ENCODE assay signal across 27 mouse cellular contexts in the genomic region with DNA sequence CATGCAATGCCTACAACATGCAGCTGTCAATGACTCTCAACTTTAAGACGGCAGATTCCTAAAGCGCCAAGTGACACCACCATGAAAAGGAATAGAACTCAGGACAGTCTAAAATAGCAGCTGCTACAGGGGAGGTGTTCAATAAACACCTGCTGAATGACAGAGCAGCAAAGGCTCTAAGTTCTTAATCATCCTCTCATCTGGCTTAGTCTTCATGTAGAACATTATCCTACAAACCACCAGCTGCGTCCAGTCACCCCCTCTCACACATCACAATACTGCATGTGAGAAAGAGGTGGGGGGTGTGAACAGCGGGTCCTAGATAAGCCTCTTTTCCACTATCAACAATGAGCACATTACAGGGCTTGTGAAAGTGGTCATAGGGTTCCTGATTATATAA. TPM values are rescaled to one million over a fixed set of nuclear protein-coding genes. Genes with fewer than 3 reads are reported as not detected.
DNase-seq lines count a peak whose midpoint lies in the region; ATAC-seq lines count a peak whose summit lies in the region.
"Had no signal": no experiment of that assay in that cellular context is flagged by ENCODE, and none has a peak within 500 bp of the region (broad histone marks: within the 10 kb centered on the region; RNA-seq: fewer than 3 reads in every experiment).

No protein-coding gene starts in this region.

- H3K27me3 ChIP-seq in limb, embryonic 13.5 days = no peaks in the 10 kb centered on the region
- no peaks in the 10 kb centered on the region for H3K27me3 ChIP-seq in limb, embryonic 10.5 days (ENCODE audit: low read depth, poor library complexity, severe bottlenecking)
- H3K27me3 ChIP-seq in liver, embryonic 15.5 days = no peaks in the 10 kb centered on the region
- H3K27me3 ChIP-seq: forebrain, embryonic 15.5 days; hindbrain, embryonic 13.5 days; intestine, embryonic 15.5 days had no signal

- H3K9ac ChIP-seq in limb, embryonic 13.5 days = no peak overlapping the region
- H3K9ac ChIP-seq in liver, embryonic 15.5 days = no peak overlapping the region
- H3K9ac ChIP-seq: forebrain, embryonic 15.5 days; hindbrain, embryonic 13.5 days; intestine, embryonic 15.5 days had no signal

- intact Hi-C loops in left cerebral cortex, postnatal 25 days (cut with DNase I) = no loop called here

- no peak overlapping the region for H3K4me2 ChIP-seq in limb, embryonic 13.5 days (replicated peaks)
- peak overlapping the region; percentile 7; the same call in 1 of the 2 replicates for H3K4me2 ChIP-seq in liver, embryonic 15.5 days
- H3K4me2 ChIP-seq: forebrain, embryonic 15.5 days; hindbrain, embryonic 13.5 days; intestine, embryonic 15.5 days had no signal

- peak; percentile 32; the same call in 1 of the 2 replicates for ATAC-seq in limb, embryonic 13.5 days (ENCODE audit: low FRiP score, low read depth)
- ATAC-seq in liver, embryonic 15.5 days (ENCODE audit: insufficient read depth) = peak; percentile 85
- no peak for ATAC-seq in cerebellum, adult (ENCODE audit: insufficient number of reproducible peaks, low FRiP score, low TSS enrichment)
- ATAC-seq: forebrain, embryonic 15.5 days; intestine, embryonic 15.5 days had no signal

- H3K36me3 ChIP-seq in limb, embryonic 13.5 days = peaks cover 72% of the 10 kb centered on the region
- peaks cover 76% of the 10 kb centered on the region for H3K36me3 ChIP-seq in limb, embryonic 10.5 days
- H3K36me3 ChIP-seq in liver, embryonic 15.5 days (replicated peaks) = peaks cover 74% of the 10 kb centered on the region

- 93% methylated on average over 4 of the region's 4 CpGs for WGBS in limb, embryonic 13.5 days
- 93% methylated on average over 4 of the region's 4 CpGs for WGBS in limb, embryonic 10.5 days
- 46% methylated on average over 4 of the region's 4 CpGs for WGBS in liver, embryonic 15.5 days (ENCODE audit: insufficient replicate concordance)

- H3K9me3 ChIP-seq in limb, embryonic 13.5 days = no peaks in the 10 kb centered on the region
- no peaks in the 10 kb centered on the region for H3K9me3 ChIP-seq in limb, embryonic 10.5 days (replicated peaks)
- H3K9me3 ChIP-seq in liver, embryonic 15.5 days (replicated peaks) = no peaks in the 10 kb centered on the region
- H3K9me3 ChIP-seq: forebrain, embryonic 15.5 days; hindbrain, embryonic 13.5 days; intestine, embryonic 15.5 days had no signal

- no peak overlapping the region for H3K4me3 ChIP-seq in limb, embryonic 13.5 days
- no peak overlapping the region for H3K4me3 ChIP-seq in limb, embryonic 10.5 days
- H3K4me3 ChIP-seq in liver, embryonic 15.5 days (replicated peaks) = no peak overlapping the region
- H3K4me3 ChIP-seq: forebrain, embryonic 15.5 days; hindbrain, embryonic 13.5 days; intestine, embryonic 15.5 days had no signal

- H3K4me1 ChIP-seq in limb, embryonic 13.5 days = peaks cover 13% of the 10 kb centered on the region
- peaks cover 4% of the 10 kb centered on the region; the same call in 1 of the 2 replicates for H3K4me1 ChIP-seq in limb, embryonic 10.5 days
- peaks cover 78% of the 10 kb centered on the region for H3K4me1 ChIP-seq in liver, embryonic 15.5 days (replicated peaks)

- no peak for DNase-seq in limb, embryonic 10.5 days (ENCODE audit: low spot score)
- peak; percentile 9 for DNase-seq in induced T-regulatory cell, adult 2 months (ENCODE audit: low read depth)
- DNase-seq in left cerebral cortex, postnatal 25 days (ENCODE audit: low spot score in 2 of 2) = no peak
- no peak for DNase-seq in adrenal gland, postnatal 10 days
- DNase-seq: adrenal gland, adult 8-10 months; lung, postnatal 10 days; midbrain, embryonic 14.5 days; thymus, adult 18-20 months; thymus, postnatal 4 days had no signal

- no peak overlapping the region for H3K27ac ChIP-seq in limb, embryonic 13.5 days
- no peak overlapping the region for H3K27ac ChIP-seq in limb, embryonic 10.5 days
- peak overlapping the region; percentile 81 for H3K27ac ChIP-seq in liver, embryonic 15.5 days (replicated peaks)
- H3K27ac ChIP-seq: hindbrain, embryonic 13.5 days; intestine, embryonic 15.5 days had no signal

RNA-seq across cellular contexts. Expression of a gene that starts 11.2 kb away (rescaled TPM):
- 20.3 and 21.8 TPM in 2 replicates for polyA plus RNA-seq in limb, embryonic 13.5 days (2015; fragmentation: Nextera tagmentation; extraction: Ambion mirVana)
- polyA plus RNA-seq in limb, embryonic 10.5 days (2016; fragmentation: Nextera tagmentation; extraction: Ambion mirVana) = 11.2 and 11.9 TPM in 2 replicates
- polyA plus RNA-seq in liver, embryonic 15.5 days (2015; fragmentation: Nextera tagmentation; extraction: Ambion mirVana) = 10.7 and 11.3 TPM in 2 replicates
- total RNA-seq in left cerebral cortex, postnatal 25 days (2021) = 10 to 100 TPM; 13.8 to 13.9 TPM
- total RNA-seq in adrenal gland, postnatal 10 days (2021) = 10 to 100 TPM; 14.4 to 19.3 TPM

RNA-seq across cellular contexts. Expression of a gene that starts 13.6 kb away (rescaled TPM):
- not detected in 2 replicates for polyA plus RNA-seq in limb, embryonic 13.5 days (2015; fragmentation: Nextera tagmentation; extraction: Ambion mirVana)
- not detected in 2 replicates for polyA plus RNA-seq in limb, embryonic 10.5 days (2016; fragmentation: Nextera tagmentation; extraction: Ambion mirVana)
- polyA plus RNA-seq in liver, embryonic 15.5 days (2015; fragmentation: Nextera tagmentation; extraction: Ambion mirVana) = not detected in 2 replicates
- total RNA-seq in left cerebral cortex, postnatal 25 days (2021) = not detected
- not detected for total RNA-seq in adrenal gland, postnatal 10 days (2021)
- total RNA-seq: adrenal gland, adult 8-10 months; common myeloid progenitor, adult 5-6 weeks; gastrocnemius, postnatal 36 days; heart, adult 8-10 months; layer of hippocampus, postnatal 10 days; left cerebral cortex, postnatal 10 days; liver, adult 2 months had no signal
- polyA plus RNA-seq: brain, embryonic 14.5 days; C2C12; embryonic facial prominence, embryonic 11.5 days; forebrain, embryonic 15.5 days; heart, postnatal 0 days; hindbrain, embryonic 13.5 days; intestine, embryonic 15.5 days; kidney, embryonic 14.5 days; liver, adult 2 months; midbrain, embryonic 14.5 days; neural tube, embryonic 14.5 days had no signal

RNA-seq across cellular contexts. Expression of a gene that starts 38.7 kb away (rescaled TPM):
- 10.3 and 10.8 TPM in 2 replicates for polyA plus RNA-seq in limb, embryonic 13.5 days (2015; fragmentation: Nextera tagmentation; extraction: Ambion mirVana)
- polyA plus RNA-seq in limb, embryonic 10.5 days (2016; fragmentation: Nextera tagmentation; extraction: Ambion mirVana) = 11.7 and 12.1 TPM in 2 replicates
- polyA plus RNA-seq in liver, embryonic 15.5 days (2015; fragmentation: Nextera tagmentation; extraction: Ambion mirVana) = 5.2 and 5.8 TPM in 2 replicates
- total RNA-seq in left cerebral cortex, postnatal 25 days (2021) = 10 to 100 TPM; 10.2 to 13.3 TPM
- total RNA-seq in adrenal gland, postnatal 10 days (2021) = 10 to 100 TPM; 22.8 TPM

RNA-seq across cellular contexts. Expression of a gene that starts 53.4 kb away (rescaled TPM):
- 28.9 and 29.3 TPM in 2 replicates for polyA plus RNA-seq in limb, embryonic 13.5 days (2015; fragmentation: Nextera tagmentation; extraction: Ambion mirVana)
- 8.3 and 11.8 TPM in 2 replicates for polyA plus RNA-seq in limb, embryonic 10.5 days (2016; fragmentation: Nextera tagmentation; extraction: Ambion mirVana)
- polyA plus RNA-seq in liver, embryonic 15.5 days (2015; fragmentation: Nextera tagmentation; extraction: Ambion mirVana) = 24.7 and 28.3 TPM in 2 replicates
- 10 to 100 TPM; 16.4 to 19.4 TPM for total RNA-seq in left cerebral cortex, postnatal 25 days (2021)
- total RNA-seq in adrenal gland, postnatal 10 days (2021) = 10 to 100 TPM; 27.0 to 32.5 TPM
